Mouse (Mus musculus): ENCODE results near the gene Apc2. TPM values are rescaled to one million over a fixed set of nuclear protein-coding genes. Genes with fewer than 3 reads are reported as not detected.
"Not testable (repeated sequence)": the region's sequence is repeated elsewhere in the genome, so short reads cannot be mapped to it uniquely, and the experiment has no call there.

Apc2 gene
- polyA plus RNA-seq, 1 experiment, result 4.1 TPM

DNA sequence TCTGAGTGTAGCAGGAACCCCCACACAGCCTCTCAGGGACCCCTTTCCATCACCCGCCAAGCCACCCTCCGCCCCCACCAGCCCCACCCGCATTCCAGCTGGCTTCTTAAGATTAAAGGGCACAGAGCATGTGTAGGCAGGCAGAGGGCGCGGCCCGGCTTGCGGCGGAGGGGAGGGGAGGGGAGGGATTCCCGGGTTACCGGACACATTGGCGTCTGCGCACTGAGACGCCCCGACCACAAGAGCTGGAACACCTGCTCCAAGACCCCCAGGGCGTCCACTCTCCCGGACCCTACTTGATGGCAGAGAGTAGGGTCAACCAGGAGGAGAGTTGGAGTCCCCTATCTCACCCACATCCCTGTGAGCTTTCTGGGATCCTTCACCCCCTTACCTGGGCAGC lies 49.3 kb downstream of the Apc2 start:
- TF ChIP-seq CTCF (IDR thresholded peaks at IDR 0.05; ENCODE audit: insufficient read depth, low read length) (no peak), POLR2A (IDR thresholded peaks at IDR 0.05; ENCODE audit: borderline replicate concordance, extremely low read depth, low read depth, low read length) (no peak)
- Histone ChIP-seq H3K4me3 (replicated peaks; ENCODE audit: extremely low read depth, low read depth, low read length) (peak overlapping the region; percentile 31), H3K4me1 (ENCODE audit: control insufficient read depth, insufficient read depth, low read length) (peaks cover 36% of the 10 kb centered on the region)
- WGBS, result 7% methylated on average over 16 of the region's 16 CpGs
- peak; percentile 56 for DNase-seq

DNA sequence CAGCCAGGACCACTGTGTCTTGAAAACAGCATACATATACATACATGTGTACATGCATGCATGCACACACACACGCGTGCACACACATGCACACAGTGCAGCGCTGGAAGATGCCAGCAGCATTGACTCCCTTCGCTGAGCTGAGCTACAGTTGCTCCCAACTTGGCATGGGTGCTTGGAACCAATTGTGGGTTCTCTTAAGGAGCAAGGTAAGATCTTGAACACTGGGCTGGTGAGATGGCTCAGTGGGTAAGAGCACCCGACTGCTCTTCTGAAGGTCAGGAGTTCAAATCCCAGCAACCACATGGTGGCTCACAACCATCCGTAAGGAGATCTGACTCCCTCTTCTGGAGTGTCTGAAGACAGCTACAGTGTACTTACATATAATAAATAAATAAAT lies 50.2 kb downstream of the Apc2 start:
- H3K4me3 ChIP-seq (replicated peaks; ENCODE audit: extremely low read depth, low read depth, low read length); DNase-seq: not testable (repeated sequence)
- WGBS, result 77% methylated on average over 6 of the region's 6 CpGs
- H3K4me1 ChIP-seq (ENCODE audit: control insufficient read depth, insufficient read depth, low read length), result peaks cover 36% of the 10 kb centered on the region

DNA sequence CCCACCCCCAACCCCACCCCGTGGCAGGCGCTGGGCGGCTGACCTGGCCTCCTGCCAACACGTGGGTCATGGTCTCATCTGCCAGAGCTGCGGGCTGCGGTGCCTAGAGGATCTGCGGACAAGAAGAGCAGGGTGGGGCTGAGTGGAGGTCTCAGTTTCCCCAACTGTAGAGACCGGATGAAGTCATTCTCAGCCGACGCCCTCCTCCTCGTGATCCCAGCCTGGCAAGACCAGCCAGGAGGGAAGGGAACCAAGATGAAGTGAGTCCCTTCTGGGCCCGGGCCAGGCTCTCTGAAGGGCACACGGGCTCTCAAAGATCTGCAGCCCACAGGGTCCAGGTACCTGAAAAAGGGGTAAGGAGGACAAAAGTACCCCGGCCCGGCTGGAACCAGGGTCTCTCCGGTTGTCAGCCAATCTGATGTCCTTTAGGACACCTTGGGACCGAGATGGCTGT lies 51.8 kb downstream of the Apc2 start:
- TF ChIP-seq CTCF (IDR thresholded peaks at IDR 0.05; ENCODE audit: insufficient read depth, low read length) (no peak), POLR2A (IDR thresholded peaks at IDR 0.05; ENCODE audit: borderline replicate concordance, extremely low read depth, low read depth, low read length) (no peak)
- WGBS, result 8% methylated on average over 17 of the region's 17 CpGs
- DNase-seq, result no peak
- Histone ChIP-seq H3K4me3 (replicated peaks; ENCODE audit: extremely low read depth, low read depth, low read length) (peak overlapping the region; percentile 85), H3K4me1 (ENCODE audit: control insufficient read depth, insufficient read depth, low read length) (peaks cover 30% of the 10 kb centered on the region)

DNA sequence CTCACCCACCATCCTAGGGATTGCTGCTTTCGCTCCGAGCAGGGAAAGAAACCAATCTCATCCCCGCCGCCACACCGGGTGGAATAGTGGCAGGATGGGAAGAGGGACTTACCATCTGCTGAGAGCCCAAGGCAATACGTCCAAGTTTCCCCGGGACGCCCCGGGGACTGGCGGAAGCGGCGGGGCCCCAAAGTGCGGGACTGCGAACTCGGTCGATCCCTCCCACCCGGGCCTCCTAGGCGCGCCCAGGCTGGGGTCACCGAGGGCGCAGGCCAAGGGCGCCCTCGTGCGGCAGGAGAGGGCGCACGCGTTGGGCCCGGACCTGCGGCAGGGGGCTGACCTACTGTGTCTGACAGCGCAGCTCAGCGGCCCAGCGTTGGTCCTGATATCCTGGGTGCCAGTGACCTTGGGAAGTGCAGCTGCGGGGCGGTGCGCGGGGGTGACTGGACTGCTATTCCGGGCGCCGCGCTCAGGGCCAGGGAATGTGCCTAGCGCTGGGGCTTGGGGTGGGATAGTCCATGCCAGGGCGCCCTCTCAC lies 52.5 kb downstream of the Apc2 start, which contains the start of gene Adamtsl5:
Gene Adamtsl5 (minus strand): TSS at position 169 of the 538 bp plus-strand sequence.
- Histone ChIP-seq H3K4me1 (ENCODE audit: control insufficient read depth, insufficient read depth, low read length) (peaks cover 26% of the 10 kb centered on the region), H3K4me3 (replicated peaks; ENCODE audit: extremely low read depth, low read depth, low read length) (peak within 1 kb of the TSS; percentile 85)
- DNase-seq, result no peak
- TF ChIP-seq CTCF (IDR thresholded peaks at IDR 0.05; ENCODE audit: insufficient read depth, low read length) (peak; percentile 44), POLR2A (IDR thresholded peaks at IDR 0.05; ENCODE audit: borderline replicate concordance, extremely low read depth, low read depth, low read length) (peak; percentile 54; the same call in 1 of the 2 replicates)
- 1% methylated on average over 42 of the region's 42 CpGs for WGBS

DNA sequence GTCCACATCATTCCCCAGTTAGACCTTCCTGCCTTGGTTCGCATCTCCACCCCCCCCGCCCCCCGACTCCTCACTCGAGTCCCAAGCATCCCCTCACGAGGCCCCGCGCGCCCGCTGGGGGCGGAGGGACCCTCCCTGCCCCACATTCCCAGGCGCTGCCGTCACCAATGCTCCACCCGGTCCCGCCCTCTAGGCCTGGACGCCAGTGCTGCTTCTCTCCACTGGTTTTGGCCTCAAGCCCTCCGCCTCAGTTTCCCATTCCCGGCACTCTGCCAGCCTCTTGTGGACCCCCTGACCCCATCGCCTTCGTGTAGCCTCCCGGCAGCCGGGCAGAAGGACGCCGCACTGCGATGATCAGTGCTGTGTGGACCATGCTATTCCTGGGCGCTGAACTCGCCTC lies 53.2 kb downstream of the Apc2 start:
- no peak for TF ChIP-seq POLR2A (IDR thresholded peaks at IDR 0.05; ENCODE audit: borderline replicate concordance, extremely low read depth, low read depth, low read length)
- TF ChIP-seq CTCF (IDR thresholded peaks at IDR 0.05; ENCODE audit: insufficient read depth, low read length), result no peak
- DNase-seq, result no peak
- WGBS, result 25% methylated on average over 26 of the region's 26 CpGs
- Histone ChIP-seq H3K4me1 (ENCODE audit: control insufficient read depth, insufficient read depth, low read length) (peaks cover 22% of the 10 kb centered on the region), H3K4me3 (replicated peaks; ENCODE audit: extremely low read depth, low read depth, low read length) (no peak overlapping the region)

DNA sequence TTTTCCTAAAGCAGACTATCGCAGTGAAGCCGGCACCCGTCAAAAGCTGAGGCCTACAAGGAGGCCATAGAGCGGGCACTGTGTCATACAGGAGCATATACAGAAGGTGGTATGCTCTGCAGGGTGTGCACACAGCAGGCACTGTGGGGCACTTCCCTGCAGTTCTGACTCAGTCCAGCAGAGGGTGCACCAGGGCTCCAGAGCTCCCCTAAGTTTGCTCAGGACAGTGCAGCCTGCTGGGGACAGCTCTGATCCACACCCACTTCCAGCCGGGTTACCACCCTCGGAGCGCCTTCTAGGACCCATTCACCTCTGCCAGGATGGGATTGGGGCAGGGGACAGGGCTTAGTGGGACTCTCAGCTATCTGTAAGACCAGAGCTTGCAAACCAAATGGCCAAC lies 54.5 kb downstream of the Apc2 start:
- 4% methylated on average over 7 of the region's 7 CpGs for WGBS
- peak; percentile 92 for DNase-seq
- TF ChIP-seq CTCF (IDR thresholded peaks at IDR 0.05; ENCODE audit: insufficient read depth, low read length) (peak; percentile 98), POLR2A (IDR thresholded peaks at IDR 0.05; ENCODE audit: borderline replicate concordance, extremely low read depth, low read depth, low read length) (no peak)
- Histone ChIP-seq H3K4me3 (replicated peaks; ENCODE audit: extremely low read depth, low read depth, low read length) (no peak overlapping the region), H3K4me1 (ENCODE audit: control insufficient read depth, insufficient read depth, low read length) (peaks cover 14% of the 10 kb centered on the region)

DNA sequence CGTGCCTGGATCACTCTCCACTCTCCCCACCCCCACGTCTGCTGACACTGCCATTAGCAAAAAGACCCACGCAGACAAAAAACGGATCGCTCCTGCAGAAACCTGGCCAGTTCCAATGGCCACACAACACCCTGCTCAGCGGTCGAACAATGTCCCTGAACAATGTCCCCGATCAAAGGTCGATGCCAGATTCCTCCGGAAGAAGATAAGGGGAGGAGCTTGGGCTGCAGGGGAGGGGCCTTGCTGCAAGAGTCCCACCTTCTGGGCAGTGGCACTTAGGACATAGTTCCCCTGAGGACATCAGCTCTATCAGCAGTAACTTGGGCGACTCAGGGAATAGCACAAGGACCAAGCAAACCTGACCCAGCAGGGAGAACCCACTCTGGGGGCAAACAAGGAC lies 56.1 kb downstream of the Apc2 start:
- Histone ChIP-seq H3K4me1 (ENCODE audit: control insufficient read depth, insufficient read depth, low read length) (peaks cover 12% of the 10 kb centered on the region; the same call in 1 of the 2 replicates), H3K4me3 (replicated peaks; ENCODE audit: extremely low read depth, low read depth, low read length) (no peak overlapping the region)
- TF ChIP-seq CTCF (IDR thresholded peaks at IDR 0.05; ENCODE audit: insufficient read depth, low read length) (no peak), POLR2A (IDR thresholded peaks at IDR 0.05; ENCODE audit: borderline replicate concordance, extremely low read depth, low read depth, low read length) (no peak)
- WGBS, result 27% methylated on average over 11 of the region's 11 CpGs
- DNase-seq, result no peak

DNA sequence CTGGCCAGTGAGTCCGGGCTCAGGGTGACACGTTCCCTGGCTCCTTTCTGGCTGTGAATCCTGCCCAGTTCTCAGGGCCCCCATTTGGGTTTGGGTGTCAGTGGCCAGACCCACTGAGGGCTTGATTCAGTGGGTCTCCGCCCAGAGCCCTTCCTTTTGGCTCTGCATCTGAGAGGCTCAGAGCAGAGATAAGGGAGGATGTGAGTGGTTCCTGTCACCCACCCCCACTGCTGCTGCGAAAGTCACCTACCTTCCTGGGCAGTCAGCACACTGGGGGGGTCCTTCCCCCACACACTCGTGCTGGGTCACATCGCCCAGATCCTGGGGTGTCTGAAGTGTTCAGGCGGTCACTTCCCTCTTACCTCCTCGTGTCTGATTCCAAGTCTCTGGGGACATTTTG lies 57.0 kb downstream of the Apc2 start:
- H3K4me1 ChIP-seq (ENCODE audit: control insufficient read depth, insufficient read depth, low read length), result peaks cover 7% of the 10 kb centered on the region; the same call in 1 of the 2 replicates
- TF ChIP-seq POLR2A (IDR thresholded peaks at IDR 0.05; ENCODE audit: borderline replicate concordance, extremely low read depth, low read depth, low read length) (no peak), CTCF (IDR thresholded peaks at IDR 0.05; ENCODE audit: insufficient read depth, low read length) (no peak)
- H3K4me3 ChIP-seq (replicated peaks; ENCODE audit: extremely low read depth, low read depth, low read length), result no peak overlapping the region
- WGBS, result 44% methylated on average over 8 of the region's 8 CpGs
- DNase-seq, result no peak

DNA sequence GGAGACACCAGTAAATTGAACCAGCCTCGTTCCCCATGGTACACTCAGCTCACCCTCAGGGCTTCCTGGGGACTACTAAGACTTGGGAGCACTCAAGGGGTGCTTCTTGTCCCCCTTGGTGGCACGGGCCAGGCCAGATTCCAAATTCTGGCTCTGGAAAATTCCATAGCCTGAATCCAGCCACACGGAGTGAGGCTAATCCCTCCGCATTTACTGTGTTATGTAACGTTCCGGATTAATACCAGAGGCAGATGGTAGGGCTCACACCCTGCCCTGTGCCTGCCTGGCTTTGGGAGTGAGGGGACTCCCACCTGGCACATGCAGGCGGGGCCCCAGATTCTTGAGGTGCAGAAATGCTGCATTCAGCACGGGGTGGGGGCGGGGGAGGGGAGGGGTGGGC lies 59.7 kb downstream of the Apc2 start:
- WGBS, result 16% methylated on average over 9 of the region's 9 CpGs
- TF ChIP-seq POLR2A (IDR thresholded peaks at IDR 0.05; ENCODE audit: borderline replicate concordance, extremely low read depth, low read depth, low read length) (no peak), CTCF (IDR thresholded peaks at IDR 0.05; ENCODE audit: insufficient read depth, low read length) (no peak)
- 0 out of 2 replicates have a peak, but pooled peaks cover 3% of the 10 kb centered on the region for H3K4me1 ChIP-seq (ENCODE audit: control insufficient read depth, insufficient read depth, low read length)
- no peak for DNase-seq
- H3K4me3 ChIP-seq (replicated peaks; ENCODE audit: extremely low read depth, low read depth, low read length), result no peak overlapping the region

DNA sequence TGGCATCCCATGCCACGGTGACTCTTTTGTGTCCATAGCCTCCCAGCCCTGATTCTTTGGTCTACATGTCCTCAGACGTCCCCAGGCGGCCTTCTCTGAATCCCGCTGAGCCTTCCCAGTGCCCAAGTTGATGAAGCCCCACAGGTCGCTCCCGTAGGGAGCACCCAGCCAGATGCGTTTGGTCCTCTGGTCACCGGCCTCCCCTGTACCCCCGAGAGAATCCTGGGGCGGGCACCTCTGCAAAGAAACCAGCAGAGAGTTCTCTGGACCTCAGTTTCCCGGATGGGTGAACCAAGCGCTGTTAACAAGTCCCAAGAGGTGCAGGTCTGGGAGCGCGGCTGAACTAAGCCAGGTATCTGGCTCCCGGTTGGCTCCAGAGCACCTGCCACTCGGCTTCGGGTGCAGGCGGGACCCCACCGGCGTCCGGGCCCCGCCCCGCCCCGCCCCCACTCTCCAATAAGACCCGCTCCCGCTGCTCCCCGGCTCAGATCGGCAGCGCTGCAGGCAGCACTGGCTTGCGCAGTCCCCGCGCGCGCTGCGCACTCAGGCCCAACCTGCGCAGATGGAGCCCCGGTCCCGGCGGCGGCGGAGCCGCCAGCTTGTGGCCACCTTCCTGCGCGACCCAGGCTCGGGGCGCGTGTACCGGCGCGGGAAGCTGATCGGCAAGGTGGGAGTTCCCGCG lies 60.4 kb downstream of the Apc2 start, which contains the start of gene Plk5:
Gene Plk5 (plus strand): TSS at position 459 of the 682 bp plus-strand sequence.
- no peak for DNase-seq
- H3K4me3 ChIP-seq (replicated peaks; ENCODE audit: extremely low read depth, low read depth, low read length), result no peak within 1 kb of the TSS
- H3K4me1 ChIP-seq (ENCODE audit: control insufficient read depth, insufficient read depth, low read length), result 0 out of 2 replicates have a peak, but pooled peaks cover 3% of the 10 kb centered on the region
- 3% methylated on average over 53 of the region's 53 CpGs for WGBS
- no peak for TF ChIP-seq CTCF (IDR thresholded peaks at IDR 0.05; ENCODE audit: insufficient read depth, low read length)
- TF ChIP-seq POLR2A (IDR thresholded peaks at IDR 0.05; ENCODE audit: borderline replicate concordance, extremely low read depth, low read depth, low read length), result no peak
